Mouse (Mus musculus) hindlimb bud, embryonic 11.5 days (tissue): Measurements from ENCODE around the gene E2f7.

Experiments
- DNase-seq: peaks from one replicate; pipeline ENCODE4 v3.0.0-alpha.2; 2012; ENCODE audit warnings: low read depth, low spot score; ENCODE audit errors: extremely low spot score

E2f7 gene

GRCm38 (mm10) chr10:110835115-110835806 is 90.0 kb downstream of the E2f7 start:
- DNase-seq: peak; percentile 28
